In the genomic region with DNA sequence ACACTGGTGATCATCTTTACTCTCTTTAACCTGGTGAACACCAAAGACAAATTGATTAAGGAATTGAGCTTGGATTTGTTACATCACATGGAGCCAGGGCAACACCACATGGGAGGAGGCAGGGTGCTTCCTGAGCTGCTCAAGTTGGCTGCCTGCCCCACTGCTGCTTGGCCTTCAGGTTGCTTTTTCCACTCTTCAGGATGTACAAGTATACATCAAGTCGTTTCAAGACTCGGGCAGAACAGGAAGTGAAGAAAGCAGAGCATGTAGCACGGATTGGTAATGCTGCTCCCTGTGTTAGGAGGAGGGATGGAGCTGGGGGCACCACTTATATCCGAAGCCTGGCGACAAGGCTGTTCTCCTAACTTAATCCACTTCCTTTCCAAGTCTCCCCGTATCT, we compare ENCODE assay signal across 17 mouse cellular contexts. TPM values are rescaled to one million over a fixed set of nuclear protein-coding genes. Genes with fewer than 3 reads are reported as not detected.
DNase-seq lines count a peak whose midpoint lies in the region; ATAC-seq and TF ChIP-seq lines count a peak whose summit lies in the region.
"Had no signal": no experiment of that assay in that cellular context is flagged by ENCODE, and none has a peak within 500 bp of the region (broad histone marks: within the 10 kb centered on the region; RNA-seq: fewer than 3 reads in every experiment).

No protein-coding gene starts in this region.

- no peak for DNase-seq in heart, adult 2 months
- DNase-seq in midbrain, embryonic 11.5 days (ENCODE audit: low spot score, missing footprints): peak; percentile 60
- DNase-seq in midbrain, embryonic 10.5 days (ENCODE audit: low spot score): no peak
- no peak for DNase-seq in hindbrain, embryonic 14.5 days (ENCODE audit: low spot score)
- DNase-seq in gastrocnemius, postnatal 25 days: no peak
- DNase-seq: cerebellum, adult 9-10 months; gastrocnemius, postnatal 10 days; right cerebral cortex, adult 18-20 months had no signal

- no peaks in the 10 kb centered on the region for H3K79me2 ChIP-seq in heart, adult 2 months (replicated peaks; ENCODE audit: control insufficient read depth, insufficient read depth, low read length)

- no peaks in the 10 kb centered on the region for H3K27me3 ChIP-seq in heart, embryonic 13.5 days (replicated peaks)
- H3K27me3 ChIP-seq in heart, adult 2 months (ENCODE audit: control insufficient read depth, insufficient read depth, low read length): no peaks in the 10 kb centered on the region
- H3K27me3 ChIP-seq in midbrain, embryonic 11.5 days (ENCODE audit: control insufficient read depth, insufficient read depth, low read length): no peaks in the 10 kb centered on the region
- no peaks in the 10 kb centered on the region for H3K27me3 ChIP-seq in midbrain, embryonic 10.5 days (ENCODE audit: low read depth, poor library complexity, severe bottlenecking)
- H3K27me3 ChIP-seq in lung, embryonic 16.5 days (ENCODE audit: control insufficient read depth, insufficient read depth, low read depth, low read length): no peaks in the 10 kb centered on the region
- no peaks in the 10 kb centered on the region for H3K27me3 ChIP-seq in hindbrain, embryonic 14.5 days (ENCODE audit: control insufficient read depth, insufficient read depth, low read length)
- H3K27me3 ChIP-seq: forebrain, embryonic 12.5 days; limb, embryonic 12.5 days; liver, embryonic 12.5 days; lung, embryonic 15.5 days; midbrain, embryonic 12.5 days; neural tube, embryonic 13.5 days had no signal

- intact Hi-C loops in heart, adult 2 months (cut with DNase I): no loop called here

- no peak overlapping the region for H3K4me2 ChIP-seq in heart, embryonic 13.5 days
- no peak overlapping the region for H3K4me2 ChIP-seq in midbrain, embryonic 11.5 days
- H3K4me2 ChIP-seq in lung, embryonic 16.5 days (ENCODE audit: low read depth, low read length): no peak overlapping the region
- no peak overlapping the region for H3K4me2 ChIP-seq in hindbrain, embryonic 14.5 days (replicated peaks)
- H3K4me2 ChIP-seq: forebrain, embryonic 12.5 days; limb, embryonic 12.5 days; liver, embryonic 12.5 days; lung, embryonic 15.5 days; midbrain, embryonic 12.5 days; neural tube, embryonic 13.5 days had no signal

- H3K9me3 ChIP-seq in heart, embryonic 13.5 days: no peaks in the 10 kb centered on the region
- H3K9me3 ChIP-seq in midbrain, embryonic 11.5 days (ENCODE audit: control insufficient read depth, low read length): no peaks in the 10 kb centered on the region
- no peaks in the 10 kb centered on the region for H3K9me3 ChIP-seq in midbrain, embryonic 10.5 days (replicated peaks)
- H3K9me3 ChIP-seq in lung, embryonic 16.5 days (ENCODE audit: control insufficient read depth, low read length): no peaks in the 10 kb centered on the region
- H3K9me3 ChIP-seq in hindbrain, embryonic 14.5 days (ENCODE audit: control insufficient read depth, low read length): no peaks in the 10 kb centered on the region
- H3K9me3 ChIP-seq: forebrain, embryonic 12.5 days; limb, embryonic 12.5 days; liver, embryonic 12.5 days; lung, embryonic 15.5 days; midbrain, embryonic 12.5 days; neural tube, embryonic 13.5 days had no signal

- peak overlapping the region; percentile 21; the same call in 1 of the 2 replicates for H3K27ac ChIP-seq in heart, embryonic 13.5 days (replicated peaks)
- H3K27ac ChIP-seq in heart, adult 2 months: no peak overlapping the region
- H3K27ac ChIP-seq in midbrain, embryonic 11.5 days (ENCODE audit: low read depth, low read length): no peak overlapping the region
- H3K27ac ChIP-seq in midbrain, embryonic 10.5 days (replicated peaks): no peak overlapping the region
- H3K27ac ChIP-seq in lung, embryonic 16.5 days (ENCODE audit: low read length): peak overlapping the region; percentile 14; the same call in 1 of the 2 replicates
- no peak overlapping the region for H3K27ac ChIP-seq in hindbrain, embryonic 14.5 days
- H3K27ac ChIP-seq: forebrain, embryonic 12.5 days; limb, embryonic 12.5 days; liver, embryonic 12.5 days; midbrain, embryonic 12.5 days; neural tube, embryonic 13.5 days; stomach, postnatal 0 days had no signal

- 60% methylated on average over 6 of the region's 6 CpGs for WGBS in heart, embryonic 13.5 days
- 40% methylated on average over 6 of the region's 6 CpGs for WGBS in heart, adult 2 months
- 92% methylated on average over 6 of the region's 6 CpGs for whole genome bisulfite sequencing in midbrain, embryonic 11.5 days
- WGBS in midbrain, embryonic 10.5 days: 79% methylated on average over 6 of the region's 6 CpGs
- WGBS in lung, embryonic 16.5 days: 55% methylated on average over 6 of the region's 6 CpGs
- WGBS in hindbrain, embryonic 14.5 days: 84% methylated on average over 6 of the region's 6 CpGs

- no peak for ATAC-seq in heart, embryonic 13.5 days (ENCODE audit: extremely low read depth, insufficient number of reproducible peaks, low FRiP score, low TSS enrichment)
- no peak for ATAC-seq in midbrain, embryonic 11.5 days (ENCODE audit: low FRiP score)
- ATAC-seq in lung, embryonic 16.5 days (ENCODE audit: low read depth): peak; percentile 75
- ATAC-seq in hindbrain, embryonic 14.5 days (ENCODE audit: low FRiP score): no peak
- ATAC-seq: liver, embryonic 12.5 days had no signal

- H3K4me3 ChIP-seq in heart, embryonic 13.5 days: no peak overlapping the region
- H3K4me3 ChIP-seq in heart, adult 2 months: no peak overlapping the region
- H3K4me3 ChIP-seq in midbrain, embryonic 11.5 days (ENCODE audit: low read depth, low read length): no peak overlapping the region
- H3K4me3 ChIP-seq in midbrain, embryonic 10.5 days: no peak overlapping the region
- H3K4me3 ChIP-seq in lung, embryonic 16.5 days (ENCODE audit: low read length): no peak overlapping the region
- no peak overlapping the region for H3K4me3 ChIP-seq in hindbrain, embryonic 14.5 days (replicated peaks; ENCODE audit: low read length)
- H3K4me3 ChIP-seq: forebrain, embryonic 12.5 days; limb, embryonic 12.5 days; liver, embryonic 12.5 days; lung, embryonic 15.5 days; midbrain, embryonic 12.5 days; neural tube, embryonic 13.5 days had no signal

- no peaks in the 10 kb centered on the region for H3K4me1 ChIP-seq in heart, embryonic 13.5 days
- H3K4me1 ChIP-seq in heart, adult 2 months (ENCODE audit: control insufficient read depth, insufficient read depth, low read length): no peaks in the 10 kb centered on the region; the same call in none of the 2 replicates
- H3K4me1 ChIP-seq in midbrain, embryonic 11.5 days (ENCODE audit: control insufficient read depth, insufficient read depth, low read length): no peaks in the 10 kb centered on the region
- H3K4me1 ChIP-seq in midbrain, embryonic 10.5 days: no peaks in the 10 kb centered on the region
- no peaks in the 10 kb centered on the region for H3K4me1 ChIP-seq in lung, embryonic 16.5 days (replicated peaks; ENCODE audit: control insufficient read depth, insufficient read depth, low read length)
- H3K4me1 ChIP-seq in hindbrain, embryonic 14.5 days (replicated peaks; ENCODE audit: control insufficient read depth, insufficient read depth, low read length): no peaks in the 10 kb centered on the region
- H3K4me1 ChIP-seq: forebrain, embryonic 12.5 days; limb, embryonic 12.5 days; liver, embryonic 12.5 days; lung, embryonic 15.5 days; midbrain, embryonic 12.5 days; neural tube, embryonic 13.5 days had no signal

- peaks cover 99% of the 10 kb centered on the region for H3K36me3 ChIP-seq in heart, embryonic 13.5 days
- peaks cover 6% of the 10 kb centered on the region for H3K36me3 ChIP-seq in heart, adult 2 months (ENCODE audit: control insufficient read depth, insufficient read depth, low read length)
- peaks cover 32% of the 10 kb centered on the region for H3K36me3 ChIP-seq in midbrain, embryonic 11.5 days (ENCODE audit: control insufficient read depth, insufficient read depth, low read length)
- H3K36me3 ChIP-seq in midbrain, embryonic 10.5 days: peaks cover 100% of the 10 kb centered on the region
- peaks cover 61% of the 10 kb centered on the region for H3K36me3 ChIP-seq in lung, embryonic 16.5 days (ENCODE audit: control insufficient read depth, insufficient read depth, low read length)
- H3K36me3 ChIP-seq in hindbrain, embryonic 14.5 days (replicated peaks; ENCODE audit: control insufficient read depth, insufficient read depth): peaks cover 96% of the 10 kb centered on the region

- no peak for TF ChIP-seq CTCF in heart, adult 2 months (IDR thresholded peaks at IDR 0.05)

- H3K9ac ChIP-seq in heart, embryonic 13.5 days: no peak overlapping the region
- no peak overlapping the region for H3K9ac ChIP-seq in heart, adult 2 months (ENCODE audit: low read depth, low read length)
- no peak overlapping the region for H3K9ac ChIP-seq in midbrain, embryonic 11.5 days (ENCODE audit: low read length)
- H3K9ac ChIP-seq in lung, embryonic 16.5 days (ENCODE audit: low read length): no peak overlapping the region
- no peak overlapping the region for H3K9ac ChIP-seq in hindbrain, embryonic 14.5 days
- H3K9ac ChIP-seq: forebrain, embryonic 12.5 days; limb, embryonic 12.5 days; liver, embryonic 12.5 days; lung, embryonic 15.5 days; midbrain, embryonic 12.5 days; neural tube, embryonic 13.5 days had no signal

- TF ChIP-seq POLR2A in heart, adult 2 months (IDR thresholded peaks at IDR 0.05; ENCODE audit: insufficient read depth, low read depth, low read length): no peak

- no peak for TF ChIP-seq EP300 in heart, adult 2 months (IDR thresholded peaks at IDR 0.05; ENCODE audit: insufficient read depth, low read depth, low read length)

RNA-seq across cellular contexts. Expression of a gene that starts 28.2 kb away (rescaled TPM):
- 18.0 and 20.4 TPM in 2 replicates for polyA plus RNA-seq in heart, embryonic 13.5 days (2015; fragmentation: Nextera tagmentation; extraction: Ambion mirVana)
- total RNA-seq in heart, adult 2 months (2021): 10 to 100 TPM; 16.1 to 18.5 TPM
- 6.6 and 13.4 TPM in 2 replicates for polyA plus RNA-seq in heart, adult 2 months (2012; rRNA removed)
- polyA plus RNA-seq in midbrain, embryonic 11.5 days (2014; fragmentation: Nextera tagmentation; extraction: Ambion mirVana): 27.3 and 28.1 TPM in 2 replicates
- polyA plus RNA-seq in midbrain, embryonic 10.5 days (2016; fragmentation: Nextera tagmentation; extraction: Ambion mirVana): 35.6 and 40.7 TPM in 2 replicates
- 26.5 and 27.0 TPM in 2 replicates for polyA plus RNA-seq in lung, embryonic 16.5 days (2015; fragmentation: Nextera tagmentation; extraction: Ambion mirVana)
- polyA plus RNA-seq in hindbrain, embryonic 14.5 days (2014; fragmentation: Nextera tagmentation; extraction: Ambion mirVana): 28.5 and 28.7 TPM in 2 replicates
- total RNA-seq in gastrocnemius, postnatal 25 days (2021): 10 to 100 TPM; 15.5 to 15.9 TPM

Comparison
In these comparisons a context has a peak if more than half of its experiments do, and no peak if none do; other contexts are left out.
1. H3K27ac ChIP-seq: peak in heart, embryonic 13.5 days (single experiment) and lung, embryonic 16.5 days (single experiment); none in heart, adult 2 months (single experiment), midbrain, embryonic 11.5 days (single experiment), midbrain, embryonic 10.5 days (single experiment) and hindbrain, embryonic 14.5 days (single experiment).